Mouse (Mus musculus) urinary bladder, adult 18-20 months (tissue): Measurements from ENCODE around the gene Olfr671.
"Not testable (repeated sequence)": the region's sequence is repeated elsewhere in the genome, so short reads cannot be mapped to it uniquely, and the experiment has no call there.

ENCODE experiments used
- DNase-seq, 2 experiments: peaks; one replicate each; pipeline ENCODE4 v3.0.0; 2022; ENCODE audit warnings: low spot score in 2 of 2, mixed read lengths in 2 of 2

Olfr671 gene

DNA sequence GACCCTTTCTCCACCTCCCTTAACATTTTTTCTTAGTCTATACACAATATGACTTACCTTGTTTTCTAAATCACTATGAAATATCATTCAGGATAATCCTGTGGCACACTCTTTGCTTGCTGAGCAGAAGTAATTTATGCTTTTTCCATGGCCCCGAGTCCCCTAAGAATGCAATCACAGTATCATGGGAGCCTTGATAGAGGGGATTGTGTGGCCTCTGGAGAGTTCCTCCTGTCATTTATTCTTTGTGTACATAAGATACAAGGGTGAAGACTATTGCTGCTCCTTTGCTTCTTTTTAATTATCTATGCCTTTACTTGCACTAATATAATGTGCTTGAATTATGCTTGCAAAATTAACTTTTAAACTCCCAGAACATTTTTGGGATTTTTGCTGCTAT lies at the start of gene Olfr671:
Gene Olfr671 (minus strand): TSS at position 101 of the 400 bp plus-strand sequence.
- no peak for DNase-seq

DNA sequence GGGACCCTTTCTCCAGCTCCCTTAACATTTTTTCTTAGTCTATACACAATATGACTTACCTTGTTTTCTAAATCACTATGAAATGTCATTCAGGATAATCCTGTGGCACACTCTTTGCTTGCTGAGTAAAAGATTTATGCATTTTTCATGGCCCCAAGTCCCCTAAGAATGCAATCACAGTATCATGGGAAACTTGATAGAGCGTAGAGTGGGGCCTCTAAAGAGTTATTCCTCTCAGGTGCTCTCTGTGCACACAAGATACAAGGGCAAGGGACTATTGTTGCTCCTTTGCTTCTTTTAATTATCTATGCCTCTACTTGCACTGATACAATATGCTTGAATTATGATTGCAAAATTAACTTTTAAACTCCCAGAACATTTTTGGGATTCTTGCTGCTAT lies 49.4 kb upstream of the Olfr671 start, which contains the start of gene Olfr675:
Gene Olfr675 (minus strand): TSS at position 101 of the 400 bp plus-strand sequence.
- no peak for DNase-seq

DNA sequence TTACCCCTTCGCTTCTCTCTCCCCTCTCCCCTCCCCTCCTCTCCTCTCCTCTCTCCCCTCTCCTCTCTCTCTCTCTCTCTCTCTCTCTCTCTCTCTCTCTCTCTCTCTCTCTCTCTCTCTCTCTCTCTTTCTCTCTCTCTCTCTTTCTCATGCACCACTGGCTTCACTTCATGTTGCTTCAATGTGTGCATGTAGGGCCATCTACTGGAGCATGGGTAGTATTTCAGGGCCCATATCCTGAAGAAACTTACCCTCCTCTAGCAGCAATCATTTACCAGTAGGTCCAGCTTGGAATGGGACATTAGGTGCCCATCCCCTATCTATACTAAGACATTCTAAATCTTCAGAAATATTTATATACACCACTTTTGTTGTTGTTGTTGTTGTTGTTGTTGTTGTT lies 43.6 kb upstream of the Olfr671 start:
- DNase-seq: no peak

DNA sequence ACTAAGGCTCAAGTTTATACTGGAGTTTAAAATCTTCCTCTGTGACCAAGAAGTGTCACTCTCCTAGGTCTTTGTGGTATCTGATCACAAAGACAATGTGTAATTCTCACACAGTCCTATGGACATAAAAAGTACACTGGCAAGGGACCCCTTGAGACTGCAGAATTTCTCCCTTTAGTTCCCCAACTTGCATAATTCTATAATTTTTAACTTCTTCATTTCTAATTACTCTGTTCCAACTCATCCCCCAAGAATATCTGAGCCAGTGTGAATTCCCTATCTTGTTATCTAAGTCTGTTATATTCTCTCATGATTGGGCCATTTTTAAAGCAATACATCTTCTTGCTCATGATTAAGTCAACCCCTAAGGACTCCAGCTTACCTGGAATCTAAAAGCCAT lies 23.0 kb upstream of the Olfr671 start, which contains the start of gene Olfr672:
Gene Olfr672 (minus strand): TSS at position 101 of the 400 bp plus-strand sequence.
- no peak for DNase-seq

DNA sequence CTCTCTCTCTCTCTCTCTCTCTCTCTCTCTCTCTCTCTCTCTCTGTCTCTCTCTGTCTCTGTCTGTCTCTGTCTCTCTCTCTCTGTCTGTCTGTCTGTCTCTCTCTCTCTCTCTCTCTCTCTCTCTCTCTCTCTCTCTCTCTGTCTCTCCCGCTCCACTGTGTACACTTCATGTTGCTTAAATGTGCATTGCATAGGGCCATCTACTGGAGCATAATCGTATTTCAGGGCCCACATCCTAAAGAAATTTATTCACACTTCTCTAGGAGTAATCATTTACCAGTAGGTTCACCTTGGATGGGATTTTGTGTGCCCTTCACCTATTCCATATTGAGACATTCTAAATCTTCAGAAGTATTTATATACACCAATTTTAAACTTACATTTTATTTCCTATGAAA lies 6.4 kb downstream of the Olfr671 start:
- DNase-seq: not testable (repeated sequence)

DNA sequence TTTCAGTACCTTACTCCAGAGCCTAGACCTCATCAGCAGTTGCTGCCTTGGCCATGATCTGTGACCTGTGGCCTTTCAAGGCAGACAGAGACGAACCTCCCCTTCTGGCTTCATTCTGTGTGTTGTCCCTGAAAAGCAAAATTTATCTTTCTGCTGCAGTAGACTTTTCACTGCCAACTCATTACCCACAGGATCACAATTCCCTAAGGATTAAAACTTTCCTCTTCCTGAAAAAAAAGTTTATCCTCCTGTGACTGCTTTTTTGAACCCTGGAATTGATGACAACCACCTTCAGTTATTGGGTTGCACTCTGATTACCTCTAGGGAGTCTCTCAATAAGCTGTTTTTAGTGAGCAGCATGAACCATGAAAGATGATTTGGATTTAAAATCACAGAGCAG lies 16.4 kb downstream of the Olfr671 start, which contains the start of gene Olfr670:
Gene Olfr670 (minus strand): TSS at position 101 of the 400 bp plus-strand sequence.
- no peak for DNase-seq

DNA sequence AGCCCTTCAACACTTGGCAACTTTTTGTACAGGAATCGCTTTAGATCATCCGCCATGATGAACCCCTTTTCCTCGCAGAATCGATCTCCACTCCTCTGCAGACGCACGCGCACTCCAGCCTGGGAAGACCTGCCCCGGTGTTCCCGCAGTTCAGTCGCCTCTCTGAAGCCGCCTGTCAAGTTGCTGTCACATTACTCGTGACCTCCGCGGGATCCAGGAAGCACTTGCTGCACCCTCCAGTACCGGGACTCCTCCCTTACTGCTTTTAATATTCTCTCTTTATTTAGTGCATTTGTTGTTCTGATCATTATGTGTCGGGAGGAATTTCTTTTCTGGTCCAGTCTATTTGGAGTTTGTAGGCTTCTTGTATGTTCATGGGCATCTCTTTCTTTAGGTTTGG lies 28.7 kb downstream of the Olfr671 start:
- not testable (repeated sequence) for DNase-seq

DNA sequence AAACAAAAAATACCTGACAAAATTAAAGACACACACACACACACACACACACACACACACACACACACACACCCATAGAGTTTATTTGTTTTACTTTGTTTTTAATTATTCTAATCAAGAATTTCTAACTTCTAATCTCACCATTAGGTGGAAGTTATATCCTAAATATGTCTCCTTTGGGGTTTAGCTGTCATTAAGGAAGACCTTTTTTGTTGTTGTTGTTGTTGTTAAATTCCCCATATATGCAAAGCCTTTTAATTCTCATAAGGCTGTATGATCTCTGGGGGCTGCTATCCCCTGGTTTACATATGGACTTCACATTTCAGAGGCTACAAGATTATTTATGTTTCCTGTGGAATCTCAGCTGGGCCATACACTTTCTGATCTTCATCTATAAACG lies 45.0 kb downstream of the Olfr671 start, which contains the start of gene Olfr669:
Gene Olfr669 (plus strand): TSS at position 301 of the 400 bp plus-strand sequence.
- DNase-seq: no peak

DNA sequence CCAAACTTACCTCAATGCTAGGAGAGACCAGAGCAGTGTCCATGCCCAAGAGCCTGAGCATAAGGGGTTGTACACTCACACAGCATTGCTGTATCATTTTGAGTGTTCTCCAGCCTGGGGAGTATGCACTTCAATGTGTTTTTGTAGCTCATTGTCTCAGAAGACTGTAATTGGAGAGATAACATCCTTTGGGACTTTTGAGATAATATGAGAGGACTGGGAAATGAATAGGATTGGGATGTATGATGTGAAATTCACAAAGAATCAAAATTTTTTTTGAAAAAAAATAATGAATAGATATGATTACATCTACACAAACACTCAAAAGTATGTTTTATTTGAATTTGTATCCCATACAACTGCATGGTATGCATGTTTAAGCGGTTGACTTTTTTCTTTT lies 51.0 kb downstream of the Olfr671 start, which contains the start of gene Olfr668:
Gene Olfr668 (minus strand): TSS at position 101 of the 400 bp plus-strand sequence.
- DNase-seq: no peak
